Mouse (Mus musculus) hindbrain, embryonic 13.5 days (tissue): ENCODE measurements around the gene Glt1d1. TPM values are rescaled to one million over a fixed set of nuclear protein-coding genes. Genes with fewer than 3 reads are reported as not detected.

Experiments used
- ATAC-seq: fragments of 200-750 bp; cut with Nextera tagmentation; 2 replicates; pipeline ENCODE4 v1.8.0; 2017; ENCODE audit warnings: moderate TSS enrichment; ENCODE audit not compliant: low FRiP score
- H3K27ac ChIP-seq: fragments of 300-500 bp; sonication (generic); 2 replicates; pipeline ENCODE4 v1.5.1; 2015; ENCODE audit warnings: inconsistent platforms, mild to moderate bottlenecking, moderate library complexity
- H3K27me3 ChIP-seq: fragments of 300-500 bp; sonication (generic); 2 replicates; pipeline ENCODE4 v1.6.1; 2015; ENCODE audit warnings: mild to moderate bottlenecking, inconsistent platforms
- H3K36me3 ChIP-seq: fragments of 300-500 bp; sonication (generic); 2 replicates; pipeline ENCODE4 v1.6.1; 2015; ENCODE audit warnings: mild to moderate bottlenecking, inconsistent platforms
- H3K4me1 ChIP-seq: fragments of 300-500 bp; sonication (generic); replicated peaks from 2 replicates; pipeline ENCODE4 v1.6.1; 2015; ENCODE audit warnings: inconsistent platforms
- H3K4me2 ChIP-seq: fragments of 300-500 bp; sonication (generic); 2 replicates; pipeline ENCODE4 v1.6.1; 2015; ENCODE audit warnings: inconsistent platforms, mild to moderate bottlenecking, moderate library complexity
- H3K4me3 ChIP-seq: fragments of 300-500 bp; sonication (generic); 2 replicates; pipeline ENCODE4 v1.5.1; 2015; ENCODE audit warnings: mild to moderate bottlenecking, inconsistent platforms
- H3K9ac ChIP-seq: fragments of 300-500 bp; sonication (generic); 2 replicates; pipeline ENCODE4 v1.6.1; 2015; ENCODE audit warnings: mild to moderate bottlenecking, inconsistent platforms
- H3K9me3 ChIP-seq: fragments of 300-500 bp; sonication (generic); 2 replicates; pipeline ENCODE4 v1.6.1; 2016; ENCODE audit warnings: inconsistent platforms
- WGBS: fragments of 180-500 bp; shearing (Covaris S2); methylation state at CpG from one replicate; pipeline ENCODE4 v1.1.7; 2015; 5-methylcytosine and 5-hydroxymethylcytosine counted together
- polyA plus RNA-seq: library from polyadenylated mRNA; unstranded; fragments of >200 nt; fragmentation: Nextera tagmentation; extraction: Ambion mirVana; gene quantifications from 2 replicates; pipeline ENCODE4 v1.2.1, GENCODE M21; 2015

The Glt1d1 gene
- 0.77 and 1.5 TPM in 2 replicates for polyA plus RNA-seq

DNA sequence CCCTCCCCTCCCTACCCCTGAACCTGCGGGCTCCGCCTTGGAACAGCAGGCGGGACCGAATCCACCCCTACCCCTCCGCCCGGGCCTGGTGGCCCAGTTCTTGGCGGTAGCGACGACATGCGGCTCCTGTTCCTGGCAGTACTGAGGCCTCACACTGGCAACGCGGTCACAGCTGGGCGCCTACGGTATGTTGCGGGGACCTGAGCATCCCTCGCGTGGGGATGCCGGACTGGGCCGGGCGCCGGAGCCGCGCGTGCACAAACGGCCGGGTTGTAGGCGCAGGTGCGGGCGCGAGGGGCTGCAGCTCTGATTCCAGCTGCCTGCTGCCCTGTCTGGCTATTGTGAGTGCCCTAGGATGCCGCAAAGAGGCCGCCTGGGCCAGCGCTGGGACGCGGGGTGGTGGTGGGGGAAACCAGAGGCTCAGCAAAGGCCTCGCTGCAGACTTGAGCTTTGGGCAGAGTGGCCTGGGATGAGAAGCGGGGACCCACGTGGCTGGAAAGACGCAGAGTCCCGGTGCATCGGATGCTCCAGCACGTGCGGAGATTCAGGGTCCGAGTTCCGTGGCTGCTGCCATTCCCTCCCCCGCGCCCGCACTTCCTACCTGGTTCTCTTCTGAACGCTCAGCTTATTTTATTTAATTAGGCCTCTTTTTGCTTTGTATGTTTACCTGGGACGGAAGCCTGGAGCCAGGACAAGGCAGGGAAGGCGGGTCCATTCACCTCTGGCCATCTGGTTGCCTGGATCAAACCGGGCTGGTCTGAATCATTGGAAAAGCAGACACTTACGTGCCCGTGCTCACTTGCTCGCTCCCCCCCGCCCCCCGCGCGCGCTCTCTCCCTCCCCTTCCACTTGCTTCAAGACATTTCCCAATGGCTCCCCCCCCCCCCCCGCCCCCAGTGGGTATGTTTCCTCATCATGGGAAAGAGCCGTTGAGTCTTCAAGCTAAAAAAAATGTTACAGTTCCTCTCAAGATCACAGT lies at the start of gene Glt1d1, which contains the start of gene Slc15a4:
TSS of gene Glt1d1 (plus strand) at position 96 of the 979 bp plus-strand sequence.
TSS of gene Slc15a4 (minus strand) at position 731 of the 979 bp plus-strand sequence.
- ATAC-seq, result peak; percentile 73
- Histone ChIP-seq H3K36me3 (no peaks in the 10 kb centered on the region), H3K4me3 (peak within 1 kb of the TSS; percentile 63), H3K4me1 (peaks cover 14% of the 10 kb centered on the region), H3K9me3 (no peaks in the 10 kb centered on the region), H3K9ac (peak within 1 kb of the TSS; percentile 87), H3K27me3 (peaks cover 2% of the 10 kb centered on the region; the same call in 1 of the 2 replicates), H3K4me2 (peak within 1 kb of the TSS; percentile 97), H3K27ac (peak within 1 kb of the TSS; percentile 55)
- WGBS, result under 1% methylated on average over 61 of the region's 62 CpGs

DNA sequence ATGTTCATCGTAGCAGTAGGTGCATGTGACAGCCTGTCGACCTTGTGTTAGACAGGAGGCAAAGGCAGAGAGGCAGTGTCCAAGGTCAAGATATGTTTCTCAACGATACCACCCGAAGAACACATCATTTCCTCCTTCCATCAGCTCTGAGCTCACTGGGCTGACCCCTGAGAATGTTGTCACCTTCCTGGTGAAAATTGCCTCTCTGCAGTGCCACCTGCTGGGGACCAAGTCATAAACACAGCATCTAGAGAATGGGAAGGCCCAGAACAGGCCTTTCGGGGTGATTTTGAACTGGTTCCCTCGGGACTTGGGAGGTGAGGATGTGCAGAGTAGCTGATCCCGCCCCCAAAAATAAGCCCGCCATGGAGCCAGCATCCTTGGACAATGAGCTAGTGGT lies 48.4 kb upstream of the Glt1d1 start:
- H3K27ac ChIP-seq, result no peak overlapping the region
- no peaks in the 10 kb centered on the region for H3K9me3 ChIP-seq
- WGBS, result 92% methylated on average over 8 of the region's 8 CpGs
- no peaks in the 10 kb centered on the region for H3K4me1 ChIP-seq
- H3K4me2 ChIP-seq, result no peak overlapping the region
- H3K27me3 ChIP-seq, result no peaks in the 10 kb centered on the region
- ATAC-seq, result no peak
- H3K36me3 ChIP-seq, result no peaks in the 10 kb centered on the region
- H3K9ac ChIP-seq, result no peak overlapping the region
- H3K4me3 ChIP-seq, result no peak overlapping the region

DNA sequence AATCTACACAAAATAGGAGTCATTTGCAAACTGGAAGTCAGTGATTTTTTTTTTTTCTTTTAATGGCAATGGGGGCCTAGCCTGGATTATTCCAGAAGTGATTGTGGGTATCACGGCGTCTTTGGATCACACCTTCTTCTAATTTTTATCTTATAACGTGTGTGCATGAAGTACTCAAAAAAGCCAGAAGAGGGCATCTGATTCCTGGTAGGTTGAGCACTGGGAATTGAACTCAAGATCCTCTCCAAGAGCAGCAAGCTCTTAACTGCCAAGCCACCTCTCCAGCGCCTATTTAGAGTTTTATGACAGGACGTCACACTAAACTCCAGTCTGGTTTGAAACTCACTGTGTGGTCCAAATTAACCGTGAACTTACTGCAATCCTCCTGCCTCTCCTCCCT lies 44.2 kb upstream of the Glt1d1 start:
- no peak overlapping the region for H3K4me2 ChIP-seq
- H3K9me3 ChIP-seq, result no peaks in the 10 kb centered on the region
- no peak overlapping the region for H3K4me3 ChIP-seq
- no peaks in the 10 kb centered on the region for H3K27me3 ChIP-seq
- peaks cover 15% of the 10 kb centered on the region for H3K36me3 ChIP-seq
- WGBS, result 79% methylated on average over 6 of the region's 6 CpGs
- no peak overlapping the region for H3K27ac ChIP-seq
- ATAC-seq, result no peak
- no peaks in the 10 kb centered on the region for H3K4me1 ChIP-seq
- no peak overlapping the region for H3K9ac ChIP-seq

GRCm38 (mm10) chr5:127592406-127592805 lies 39.7 kb upstream of the Glt1d1 start:
- H3K36me3 ChIP-seq, result peaks cover 61% of the 10 kb centered on the region

DNA sequence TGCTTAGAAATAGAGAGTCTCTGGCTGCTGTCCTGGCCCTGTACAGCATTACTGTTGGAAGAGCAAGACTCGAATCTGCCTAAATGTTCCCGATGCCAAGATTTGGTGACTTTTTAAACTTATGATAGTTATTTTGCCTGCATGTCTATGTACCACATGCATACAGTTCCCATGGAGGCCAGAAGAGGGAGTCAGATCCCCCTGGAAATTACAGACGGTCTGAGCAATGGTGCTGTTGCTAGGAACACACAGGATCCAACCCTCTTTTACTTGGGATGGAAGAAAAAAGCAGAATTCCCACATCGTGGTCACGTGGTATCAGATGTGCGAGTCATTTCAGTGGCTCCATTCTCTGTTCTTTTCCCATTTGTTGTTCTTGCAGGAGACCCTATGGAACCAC lies 39.2 kb upstream of the Glt1d1 start:
- WGBS, result 82% methylated on average over 6 of the region's 6 CpGs
- Histone ChIP-seq H3K9ac (no peak overlapping the region), H3K27ac (no peak overlapping the region), H3K4me2 (no peak overlapping the region), H3K4me3 (no peak overlapping the region), H3K9me3 (no peaks in the 10 kb centered on the region), H3K36me3 (peaks cover 65% of the 10 kb centered on the region), H3K4me1 (no peaks in the 10 kb centered on the region), H3K27me3 (no peaks in the 10 kb centered on the region)
- ATAC-seq, result no peak

More at GRCm38 (mm10) chr5:127592406-127592805, 39.7 kb upstream of the Glt1d1 start:
- no peak overlapping the region for H3K9ac ChIP-seq
- WGBS, result 72% methylated on average over 5 of the region's 5 CpGs
- H3K4me3 ChIP-seq, result no peak overlapping the region
- no peak overlapping the region for H3K27ac ChIP-seq
- no peak overlapping the region for H3K4me2 ChIP-seq
- H3K9me3 ChIP-seq, result no peaks in the 10 kb centered on the region
- no peak for ATAC-seq
- no peaks in the 10 kb centered on the region for H3K27me3 ChIP-seq
- H3K4me1 ChIP-seq, result no peaks in the 10 kb centered on the region

GRCm38 (mm10) chr5:127595676-127596075 lies 36.4 kb upstream of the Glt1d1 start:
- H3K27me3 ChIP-seq, result no peaks in the 10 kb centered on the region
- no peak overlapping the region for H3K4me3 ChIP-seq
- ATAC-seq, result no peak
- H3K4me1 ChIP-seq, result no peaks in the 10 kb centered on the region
- H3K36me3 ChIP-seq, result peaks cover 90% of the 10 kb centered on the region
- no peak overlapping the region for H3K27ac ChIP-seq
- no peak overlapping the region for H3K9ac ChIP-seq
- no peaks in the 10 kb centered on the region for H3K9me3 ChIP-seq
- no peak overlapping the region for H3K4me2 ChIP-seq
- WGBS, result 95% methylated on average over 3 of the region's 3 CpGs

- H3K4me2 ChIP-seq, result no peak overlapping the region
- no peak overlapping the region for H3K9ac ChIP-seq
- H3K27ac ChIP-seq, result no peak overlapping the region
- no peak for ATAC-seq
- H3K36me3 ChIP-seq, result peaks cover 97% of the 10 kb centered on the region
- no peak overlapping the region for H3K4me3 ChIP-seq
- no peaks in the 10 kb centered on the region for H3K27me3 ChIP-seq
- no peaks in the 10 kb centered on the region for H3K4me1 ChIP-seq
- H3K9me3 ChIP-seq, result no peaks in the 10 kb centered on the region
- 96% methylated on average over 7 of the region's 7 CpGs for WGBS
These were observed 35.2 kb upstream of the Glt1d1 start for GRCm38 (mm10) chr5:127596862-127597261.

DNA sequence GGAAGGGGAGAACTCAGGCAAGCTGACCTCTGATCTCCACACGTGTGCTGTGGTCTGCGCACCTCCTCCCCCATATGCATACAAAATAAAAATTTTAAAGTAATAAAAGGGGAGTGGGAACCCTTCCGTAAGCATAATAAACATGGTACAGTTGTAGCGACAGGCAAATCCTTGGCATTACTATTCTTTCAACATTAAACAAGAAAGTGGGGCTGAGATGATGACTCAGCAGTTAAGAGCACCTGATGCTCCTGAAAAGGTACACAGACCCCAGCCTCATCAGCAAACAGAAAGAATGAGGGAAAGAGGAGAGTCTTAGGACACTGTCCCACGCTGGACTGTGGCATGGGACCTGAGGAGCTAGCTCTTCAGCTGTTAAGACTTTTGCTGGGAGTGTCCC lies 29.1 kb upstream of the Glt1d1 start:
- H3K27ac ChIP-seq, result no peak overlapping the region
- H3K36me3 ChIP-seq, result peaks cover 90% of the 10 kb centered on the region
- ATAC-seq, result no peak
- H3K9ac ChIP-seq, result no peak overlapping the region
- no peak overlapping the region for H3K4me2 ChIP-seq
- no peaks in the 10 kb centered on the region for H3K4me1 ChIP-seq
- 92% methylated on average over 5 of the region's 5 CpGs for WGBS
- H3K27me3 ChIP-seq, result no peaks in the 10 kb centered on the region
- H3K4me3 ChIP-seq, result no peak overlapping the region
- H3K9me3 ChIP-seq, result no peaks in the 10 kb centered on the region

- ATAC-seq, result no peak
- WGBS, result 88% methylated on average over 2 of the region's 2 CpGs
These were observed 24.6 kb upstream of the Glt1d1 start for GRCm38 (mm10) chr5:127607507-127607906.

GRCm38 (mm10) chr5:127609191-127609714 lies 22.8 kb upstream of the Glt1d1 start:
- no peaks in the 10 kb centered on the region for H3K27me3 ChIP-seq
- H3K4me1 ChIP-seq, result peaks cover 26% of the 10 kb centered on the region
- peaks cover 37% of the 10 kb centered on the region for H3K36me3 ChIP-seq
- WGBS, result 92% methylated on average over 7 of the region's 7 CpGs
- no peak for ATAC-seq
- no peak overlapping the region for H3K9ac ChIP-seq
- H3K27ac ChIP-seq, result no peak overlapping the region
- no peak overlapping the region for H3K4me2 ChIP-seq
- H3K4me3 ChIP-seq, result no peak overlapping the region
- no peaks in the 10 kb centered on the region for H3K9me3 ChIP-seq

More at GRCm38 (mm10) chr5:127607507-127607906, 24.6 kb upstream of the Glt1d1 start:
- Histone ChIP-seq H3K4me2 (no peak overlapping the region), H3K27me3 (no peaks in the 10 kb centered on the region), H3K4me1 (peaks cover 17% of the 10 kb centered on the region), H3K9me3 (no peaks in the 10 kb centered on the region), H3K27ac (no peak overlapping the region), H3K4me3 (no peak overlapping the region), H3K36me3 (peaks cover 54% of the 10 kb centered on the region), H3K9ac (no peak overlapping the region)

DNA sequence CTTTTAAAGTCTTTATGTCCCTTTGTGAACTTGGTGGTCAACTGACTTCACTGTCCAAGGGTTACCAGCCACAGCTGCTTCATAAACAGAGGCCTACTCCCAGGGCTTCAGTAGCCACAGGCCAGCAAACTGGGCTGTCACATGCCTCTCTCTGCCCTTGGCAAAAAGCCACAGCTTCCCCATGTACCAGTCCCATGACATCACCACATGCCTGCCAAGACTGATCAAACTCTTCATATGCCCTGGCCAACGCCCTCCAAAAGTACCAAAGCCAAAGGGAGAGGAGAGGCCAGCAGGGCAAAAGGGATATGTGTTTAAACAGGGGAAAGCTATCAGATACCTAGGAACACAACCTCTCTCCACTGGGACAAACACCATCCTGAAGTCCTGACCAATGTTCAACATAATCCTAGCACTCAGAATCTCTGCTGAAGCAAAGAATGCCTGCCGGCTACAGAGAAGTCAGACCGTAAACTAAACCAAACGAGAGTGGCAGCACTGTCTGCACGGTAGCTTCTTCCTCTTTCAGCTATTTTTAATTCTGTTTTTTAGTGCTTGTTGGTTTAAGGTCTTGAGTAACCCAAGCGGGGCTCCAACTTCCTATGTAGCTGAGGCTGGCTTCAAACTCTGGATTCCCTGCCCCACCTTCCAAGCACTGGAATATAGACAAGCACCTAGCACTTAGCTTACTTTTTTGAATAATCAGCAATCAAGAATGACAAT lies 21.1 kb upstream of the Glt1d1 start:
- Histone ChIP-seq H3K9me3 (no peaks in the 10 kb centered on the region), H3K27ac (no peak overlapping the region), H3K4me2 (no peak overlapping the region), H3K36me3 (peaks cover 28% of the 10 kb centered on the region), H3K9ac (no peak overlapping the region), H3K4me3 (no peak overlapping the region), H3K4me1 (peaks cover 43% of the 10 kb centered on the region), H3K27me3 (no peaks in the 10 kb centered on the region)
- WGBS, result 86% methylated on average over 6 of the region's 6 CpGs
- ATAC-seq, result no peak

DNA sequence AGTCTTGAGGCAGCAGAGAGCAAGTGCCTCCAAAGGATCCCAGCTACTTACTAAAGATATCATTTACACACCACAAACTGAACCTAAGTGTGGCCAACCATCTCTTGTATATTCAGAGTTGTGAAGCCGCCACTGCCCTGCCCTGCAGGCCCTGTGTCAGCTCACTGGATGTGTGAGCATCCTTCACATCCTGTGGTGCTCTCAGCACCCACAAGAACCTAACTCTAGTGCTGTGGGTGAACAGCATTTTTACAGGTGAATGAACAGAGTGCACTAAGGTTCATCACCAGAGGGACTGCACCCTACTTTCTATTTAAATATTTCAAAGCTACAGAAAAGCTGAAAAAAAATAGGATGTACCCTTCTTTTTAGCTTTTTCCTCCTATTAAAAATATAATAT lies 20.2 kb upstream of the Glt1d1 start:
- no peak for ATAC-seq
- Histone ChIP-seq H3K27me3 (no peaks in the 10 kb centered on the region), H3K27ac (no peak overlapping the region), H3K4me3 (no peak overlapping the region), H3K4me1 (peaks cover 49% of the 10 kb centered on the region), H3K4me2 (no peak overlapping the region), H3K9me3 (no peaks in the 10 kb centered on the region), H3K9ac (0 out of 2 replicates have a peak overlapping the region, but pooled peaks have one; percentile 29), H3K36me3 (peaks cover 19% of the 10 kb centered on the region)
- WGBS, result 100% methylated on average over 1 of the region's 1 CpGs
